Mouse (Mus musculus) layer of hippocampus, adult 11-12 months (tissue): ENCODE measurements around the gene Ccdc34.

Experiments used
- DNase-seq: peaks from one replicate; pipeline ENCODE4 v3.0.0; 2022; ENCODE audit warnings: low spot score

Ccdc34 gene

GRCm38 (mm10) chr2:110180316-110180670 is 162.7 kb downstream of the Ccdc34 start:
- no peak for DNase-seq

- DNase-seq, result no peak
Observed at GRCm38 (mm10) chr2:110181666-110182065, 164.0 kb downstream of the Ccdc34 start.

GRCm38 (mm10) chr2:110182248-110182647 is 164.6 kb downstream of the Ccdc34 start:
- no peak for DNase-seq

GRCm38 (mm10) chr2:110182795-110183486 is 165.3 kb downstream of the Ccdc34 start:
- no peak for DNase-seq

- DNase-seq, result no peak
Observed at GRCm38 (mm10) chr2:110184071-110184470, 166.5 kb downstream of the Ccdc34 start.

GRCm38 (mm10) chr2:110186427-110186980 is 168.9 kb downstream of the Ccdc34 start:
- DNase-seq, result no peak

GRCm38 (mm10) chr2:110188696-110189397 is 171.2 kb downstream of the Ccdc34 start:
- no peak for DNase-seq

GRCm38 (mm10) chr2:110190416-110190815 is 172.8 kb downstream of the Ccdc34 start:
- no peak for DNase-seq

- DNase-seq, result no peak
Observed at GRCm38 (mm10) chr2:110191186-110191690, 173.6 kb downstream of the Ccdc34 start.

- peak; percentile 31 for DNase-seq
Observed at GRCm38 (mm10) chr2:110191965-110192701, 174.5 kb downstream of the Ccdc34 start.

GRCm38 (mm10) chr2:110192702-110193312 is 175.2 kb downstream of the Ccdc34 start:
- no peak for DNase-seq

GRCm38 (mm10) chr2:110196551-110196950 is 178.9 kb downstream of the Ccdc34 start:
- no peak for DNase-seq

GRCm38 (mm10) chr2:110199648-110200047 is 182.0 kb downstream of the Ccdc34 start:
- no peak for DNase-seq

GRCm38 (mm10) chr2:110201770-110202169 is 184.2 kb downstream of the Ccdc34 start:
- no peak for DNase-seq

- no peak for DNase-seq
Observed at GRCm38 (mm10) chr2:110202716-110203497, 185.3 kb downstream of the Ccdc34 start.

- no peak for DNase-seq
Observed at GRCm38 (mm10) chr2:110204169-110204568, 186.6 kb downstream of the Ccdc34 start.

- peak; percentile 76 for DNase-seq
Observed at GRCm38 (mm10) chr2:110204705-110205318, 187.2 kb downstream of the Ccdc34 start.

GRCm38 (mm10) chr2:110210508-110211496 is 193.2 kb downstream of the Ccdc34 start:
- peak; percentile 33 for DNase-seq

GRCm38 (mm10) chr2:110214278-110214677 is 196.7 kb downstream of the Ccdc34 start:
- no peak for DNase-seq
